Mouse (Mus musculus): ENCODE data around the gene Zfand4. TPM values are rescaled to one million over a fixed set of nuclear protein-coding genes. Genes with fewer than 3 reads are reported as not detected.
A peak's percentile ranks its signal among the peaks of the same experiment; 100 is the strongest.

The Zfand4 gene
- total and polyA plus RNA-seq, 3 experiments: 1.7 to 20.8 (median 13.5) TPM

GRCm38 (mm10) chr6:116267110-116267423, 3.0 kb downstream of the Zfand4 start:
- no peak for TF ChIP-seq POLR2AphosphoS5 (IDR thresholded peaks at IDR 0.05; ENCODE audit: insufficient replicate concordance, low read depth, low read length)
- TF ChIP-seq TAL1 (conservative IDR thresholded peaks at IDR 0.05; ENCODE audit: low read depth, low read length): no peak
- no peak for TF ChIP-seq GATA2 (IDR thresholded peaks at IDR 0.05; ENCODE audit: borderline replicate concordance, low read depth, low read length)
- no peak for TF ChIP-seq CTCF (IDR thresholded peaks at IDR 0.05; ENCODE audit: low read depth, low read length)
- no peak for TF ChIP-seq GATA1 (IDR thresholded peaks at IDR 0.05; ENCODE audit: borderline replicate concordance, low read length)
- peak overlapping the region; percentile 42; the same call in 1 of the 2 replicates for H3K4me3 ChIP-seq (ENCODE audit: low read depth, low read length)
- H3K27me3 ChIP-seq (ENCODE audit: insufficient read depth, low read length): no peaks in the 10 kb centered on the region
- no peaks in the 10 kb centered on the region for H3K9me3 ChIP-seq (replicated peaks)
- H3K4me1 ChIP-seq (ENCODE audit: insufficient read depth, low read depth, low read length): peaks cover 34% of the 10 kb centered on the region
- peaks cover 15% of the 10 kb centered on the region for H3K36me3 ChIP-seq (replicated peaks)
- ATAC-seq (ENCODE audit: extremely low read depth, insufficient number of reproducible peaks, low FRiP score, poor library complexity, severe bottlenecking): no peak
- DNase-seq (ENCODE audit: low spot score): no peak

DNA sequence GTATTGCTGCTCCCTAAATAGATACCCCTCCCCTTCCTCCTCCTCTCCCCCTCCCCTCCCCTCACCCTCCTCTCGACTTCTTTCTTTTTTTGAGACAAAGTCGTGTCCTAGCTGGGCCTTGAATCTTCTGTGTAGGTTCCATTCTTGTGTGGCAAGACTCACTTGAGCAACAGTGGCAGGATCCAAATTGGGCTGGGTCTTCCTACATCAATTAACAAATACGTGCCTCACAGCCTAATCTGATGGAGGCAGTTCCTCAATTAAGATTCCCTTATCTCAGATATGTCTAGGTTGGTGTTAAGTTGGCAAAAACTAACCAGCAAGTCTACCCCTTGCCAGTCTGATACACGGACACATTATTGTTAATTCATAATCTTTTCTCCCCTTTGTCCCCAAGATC, 11.7 kb downstream of the Zfand4 start:
- TF ChIP-seq CTCF (IDR thresholded peaks at IDR 0.05; ENCODE audit: low read depth, low read length) (no peak), TAL1 (conservative IDR thresholded peaks at IDR 0.05; ENCODE audit: low read depth, low read length) (no peak), GATA1 (IDR thresholded peaks at IDR 0.05; ENCODE audit: borderline replicate concordance, low read length) (no peak), POLR2AphosphoS5 (IDR thresholded peaks at IDR 0.05; ENCODE audit: insufficient replicate concordance, low read depth, low read length) (no peak), GATA2 (IDR thresholded peaks at IDR 0.05; ENCODE audit: borderline replicate concordance, low read depth, low read length) (no peak)
- no peak for DNase-seq (ENCODE audit: low spot score)
- H3K27me3 ChIP-seq (ENCODE audit: insufficient read depth, low read length): no peaks in the 10 kb centered on the region
- no peaks in the 10 kb centered on the region for H3K9me3 ChIP-seq (replicated peaks)
- no peak for ATAC-seq (ENCODE audit: extremely low read depth, insufficient number of reproducible peaks, low FRiP score, poor library complexity, severe bottlenecking)
- H3K4me3 ChIP-seq (ENCODE audit: low read depth, low read length): no peak overlapping the region
- peaks cover 18% of the 10 kb centered on the region for H3K4me1 ChIP-seq (ENCODE audit: insufficient read depth, low read depth, low read length)
- H3K36me3 ChIP-seq (replicated peaks): peaks cover 51% of the 10 kb centered on the region

DNA sequence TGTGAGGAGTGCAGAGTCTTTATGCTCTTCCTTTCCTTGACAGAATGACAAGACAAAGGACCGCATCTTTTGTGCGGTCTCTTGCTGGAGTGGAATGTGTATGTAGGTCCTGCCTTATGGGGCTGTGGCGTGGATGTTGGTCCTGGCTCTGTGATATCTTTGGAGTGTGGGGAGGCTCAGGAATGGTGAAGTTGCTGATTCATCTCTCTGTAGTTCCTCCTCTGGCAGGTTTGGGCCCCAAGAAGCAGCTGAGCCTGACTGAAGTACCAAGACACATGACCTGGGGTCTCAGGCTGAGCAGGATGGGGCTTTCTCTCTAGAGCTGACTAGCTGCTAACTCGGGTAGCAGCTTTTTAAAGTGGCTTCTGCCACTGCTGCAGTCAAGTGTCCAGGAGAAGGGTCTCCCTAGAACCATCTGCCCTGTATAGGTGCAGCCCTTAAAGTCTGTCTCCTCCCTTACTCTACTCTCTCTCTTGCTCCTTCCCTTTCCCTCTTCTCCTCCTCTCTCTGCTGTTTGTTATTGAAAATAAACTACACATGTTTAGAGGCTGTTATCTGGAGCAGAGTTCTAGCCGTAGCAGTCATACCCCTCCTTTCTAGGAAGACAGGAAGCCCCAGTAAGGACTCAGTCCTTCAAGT, 14.8 kb downstream of the Zfand4 start:
- H3K4me3 ChIP-seq (ENCODE audit: low read depth, low read length): no peak overlapping the region
- H3K4me1 ChIP-seq (ENCODE audit: insufficient read depth, low read depth, low read length): peaks cover 18% of the 10 kb centered on the region
- TF ChIP-seq TAL1 (conservative IDR thresholded peaks at IDR 0.05; ENCODE audit: low read depth, low read length): no peak
- TF ChIP-seq GATA1 (IDR thresholded peaks at IDR 0.05; ENCODE audit: borderline replicate concordance, low read length): no peak
- no peak for TF ChIP-seq CTCF (IDR thresholded peaks at IDR 0.05; ENCODE audit: low read depth, low read length)
- TF ChIP-seq POLR2AphosphoS5 (IDR thresholded peaks at IDR 0.05; ENCODE audit: insufficient replicate concordance, low read depth, low read length): no peak
- no peak for TF ChIP-seq GATA2 (IDR thresholded peaks at IDR 0.05; ENCODE audit: borderline replicate concordance, low read depth, low read length)
- H3K36me3 ChIP-seq (replicated peaks): peaks cover 58% of the 10 kb centered on the region
- DNase-seq (ENCODE audit: low spot score): no peak
- peak; percentile 58 for ATAC-seq (ENCODE audit: extremely low read depth, insufficient number of reproducible peaks, low FRiP score, poor library complexity, severe bottlenecking)
- no peaks in the 10 kb centered on the region for H3K9me3 ChIP-seq (replicated peaks)
- H3K27me3 ChIP-seq (ENCODE audit: insufficient read depth, low read length): no peaks in the 10 kb centered on the region

- Histone ChIP-seq H3K4me1 (ENCODE audit: insufficient read depth, low read depth, low read length) (peaks cover 13% of the 10 kb centered on the region), H3K4me3 (ENCODE audit: low read depth, low read length) (no peak overlapping the region), H3K36me3 (replicated peaks) (peaks cover 53% of the 10 kb centered on the region), H3K27me3 (ENCODE audit: insufficient read depth, low read length) (no peaks in the 10 kb centered on the region), H3K9me3 (replicated peaks) (no peaks in the 10 kb centered on the region)
- ATAC-seq (ENCODE audit: extremely low read depth, insufficient number of reproducible peaks, low FRiP score, poor library complexity, severe bottlenecking) (peak; percentile 40), DNase-seq (ENCODE audit: low spot score) (no peak)
- TF ChIP-seq GATA2 (IDR thresholded peaks at IDR 0.05; ENCODE audit: borderline replicate concordance, low read depth, low read length) (no peak), POLR2AphosphoS5 (IDR thresholded peaks at IDR 0.05; ENCODE audit: insufficient replicate concordance, low read depth, low read length) (no peak), TAL1 (conservative IDR thresholded peaks at IDR 0.05; ENCODE audit: low read depth, low read length) (no peak), CTCF (IDR thresholded peaks at IDR 0.05; ENCODE audit: low read depth, low read length) (no peak), GATA1 (IDR thresholded peaks at IDR 0.05; ENCODE audit: borderline replicate concordance, low read length) (no peak)
Observed at GRCm38 (mm10) chr6:116281014-116281413, 17.0 kb downstream of the Zfand4 start.

- H3K4me1 ChIP-seq (ENCODE audit: insufficient read depth, low read depth, low read length): peaks cover 22% of the 10 kb centered on the region
- TF ChIP-seq CTCF (IDR thresholded peaks at IDR 0.05; ENCODE audit: low read depth, low read length) (no peak), GATA2 (IDR thresholded peaks at IDR 0.05; ENCODE audit: borderline replicate concordance, low read depth, low read length) (no peak), GATA1 (IDR thresholded peaks at IDR 0.05; ENCODE audit: borderline replicate concordance, low read length) (no peak), TAL1 (conservative IDR thresholded peaks at IDR 0.05; ENCODE audit: low read depth, low read length) (no peak), POLR2AphosphoS5 (IDR thresholded peaks at IDR 0.05; ENCODE audit: insufficient replicate concordance, low read depth, low read length) (no peak)
- no peak for ATAC-seq (ENCODE audit: extremely low read depth, insufficient number of reproducible peaks, low FRiP score, poor library complexity, severe bottlenecking)
- H3K27me3 ChIP-seq (ENCODE audit: insufficient read depth, low read length): no peaks in the 10 kb centered on the region
- no peak for DNase-seq (ENCODE audit: low spot score)
- no peak overlapping the region for H3K4me3 ChIP-seq (ENCODE audit: low read depth, low read length)
- H3K9me3 ChIP-seq (replicated peaks): no peaks in the 10 kb centered on the region
- H3K36me3 ChIP-seq (replicated peaks): peaks cover 47% of the 10 kb centered on the region
Observed at GRCm38 (mm10) chr6:116282546-116282945, 18.5 kb downstream of the Zfand4 start.

GRCm38 (mm10) chr6:116283280-116283679, 19.3 kb downstream of the Zfand4 start:
- no peak for DNase-seq (ENCODE audit: low spot score)
- H3K4me3 ChIP-seq (ENCODE audit: low read depth, low read length): no peak overlapping the region
- H3K36me3 ChIP-seq (replicated peaks): peaks cover 44% of the 10 kb centered on the region
- no peaks in the 10 kb centered on the region for H3K9me3 ChIP-seq (replicated peaks)
- no peak for ATAC-seq (ENCODE audit: extremely low read depth, insufficient number of reproducible peaks, low FRiP score, poor library complexity, severe bottlenecking)
- H3K4me1 ChIP-seq (ENCODE audit: insufficient read depth, low read depth, low read length): peaks cover 21% of the 10 kb centered on the region
- TF ChIP-seq TAL1 (conservative IDR thresholded peaks at IDR 0.05; ENCODE audit: low read depth, low read length): no peak
- no peak for TF ChIP-seq CTCF (IDR thresholded peaks at IDR 0.05; ENCODE audit: low read depth, low read length)
- TF ChIP-seq GATA1 (IDR thresholded peaks at IDR 0.05; ENCODE audit: borderline replicate concordance, low read length): no peak
- TF ChIP-seq POLR2AphosphoS5 (IDR thresholded peaks at IDR 0.05; ENCODE audit: insufficient replicate concordance, low read depth, low read length): no peak
- no peak for TF ChIP-seq GATA2 (IDR thresholded peaks at IDR 0.05; ENCODE audit: borderline replicate concordance, low read depth, low read length)
- no peaks in the 10 kb centered on the region for H3K27me3 ChIP-seq (ENCODE audit: insufficient read depth, low read length)
